Mouse (Mus musculus) embryonic facial prominence, embryonic 11.5 days (tissue): ENCODE results near the gene Rest. TPM values are rescaled to one million over a fixed set of nuclear protein-coding genes. Genes with fewer than 3 reads are reported as not detected.

ENCODE experiments used
- ATAC-seq: fragments of 200-750 bp; cut with Nextera tagmentation; replicated peaks from 2 replicates; pipeline ENCODE4 v1.8.0; 2017; ENCODE audit warnings: low read depth; ENCODE audit not compliant: insufficient number of reproducible peaks, low FRiP score, low TSS enrichment
- DNase-seq: peaks from one replicate; pipeline ENCODE4 v3.0.0-alpha.2; 2015; ENCODE audit warnings: low spot score
- H3K27ac ChIP-seq: fragments of 300-500 bp; sonication (generic); replicated peaks from 2 replicates; pipeline ENCODE4 v1.5.1; 2014; ENCODE audit warnings: mild to moderate bottlenecking, low read depth, low read length, control low read depth
- H3K27me3 ChIP-seq: fragments of 300-500 bp; sonication (generic); 2 replicates; pipeline ENCODE4 v1.6.1; 2014; ENCODE audit warnings: mild to moderate bottlenecking, low read length, moderate library complexity, mixed read lengths; ENCODE audit not compliant: control insufficient read depth, insufficient read depth
- H3K36me3 ChIP-seq: fragments of 300-500 bp; sonication (generic); replicated peaks from 2 replicates; pipeline ENCODE4 v1.6.1; 2014; ENCODE audit warnings: low read depth, mild to moderate bottlenecking, low read length, moderate library complexity, mixed read lengths; ENCODE audit not compliant: control insufficient read depth, insufficient read depth
- H3K4me1 ChIP-seq: fragments of 300-500 bp; sonication (generic); 2 replicates; pipeline ENCODE4 v1.6.1; 2014; ENCODE audit warnings: low read length, mixed read lengths; ENCODE audit not compliant: control insufficient read depth, insufficient read depth
- H3K4me2 ChIP-seq: fragments of 300-500 bp; sonication (generic); 2 replicates; pipeline ENCODE4 v1.6.1; 2014; ENCODE audit warnings: low read depth, mild to moderate bottlenecking, control low read depth, low read length, moderate library complexity
- H3K4me3 ChIP-seq: fragments of 300-500 bp; sonication (generic); 2 replicates; pipeline ENCODE4 v1.5.1; 2014; ENCODE audit warnings: low read depth, low read length, control low read depth
- H3K9ac ChIP-seq: fragments of 300-500 bp; sonication (generic); replicated peaks from 2 replicates; pipeline ENCODE4 v1.6.1; 2014; ENCODE audit warnings: mild to moderate bottlenecking, control low read depth, low read length
- H3K9me3 ChIP-seq: fragments of 300-500 bp; sonication (generic); replicated peaks from 2 replicates; pipeline ENCODE4 v1.6.1; 2016; ENCODE audit warnings: mild to moderate bottlenecking, low read length, inconsistent platforms, mixed read lengths; ENCODE audit not compliant: control insufficient read depth
- WGBS: fragments of 180-500 bp; shearing (Covaris S2); extraction: QIAGEN DNeasy Blood & Tissue Kit; methylation state at CpG from one replicate; pipeline ENCODE4 v1.1.7; 2014; 5-methylcytosine and 5-hydroxymethylcytosine counted together
- polyA plus RNA-seq: library from polyadenylated mRNA; unstranded; fragments of >200 nt; fragmentation: Nextera tagmentation; extraction: Ambion mirVana; gene quantifications from 2 replicates; pipeline ENCODE4 v1.2.1, GENCODE M21; 2014

Rest gene
- polyA plus RNA-seq, 1 experiment from 2014 or later, result 52.2 TPM

DNA sequence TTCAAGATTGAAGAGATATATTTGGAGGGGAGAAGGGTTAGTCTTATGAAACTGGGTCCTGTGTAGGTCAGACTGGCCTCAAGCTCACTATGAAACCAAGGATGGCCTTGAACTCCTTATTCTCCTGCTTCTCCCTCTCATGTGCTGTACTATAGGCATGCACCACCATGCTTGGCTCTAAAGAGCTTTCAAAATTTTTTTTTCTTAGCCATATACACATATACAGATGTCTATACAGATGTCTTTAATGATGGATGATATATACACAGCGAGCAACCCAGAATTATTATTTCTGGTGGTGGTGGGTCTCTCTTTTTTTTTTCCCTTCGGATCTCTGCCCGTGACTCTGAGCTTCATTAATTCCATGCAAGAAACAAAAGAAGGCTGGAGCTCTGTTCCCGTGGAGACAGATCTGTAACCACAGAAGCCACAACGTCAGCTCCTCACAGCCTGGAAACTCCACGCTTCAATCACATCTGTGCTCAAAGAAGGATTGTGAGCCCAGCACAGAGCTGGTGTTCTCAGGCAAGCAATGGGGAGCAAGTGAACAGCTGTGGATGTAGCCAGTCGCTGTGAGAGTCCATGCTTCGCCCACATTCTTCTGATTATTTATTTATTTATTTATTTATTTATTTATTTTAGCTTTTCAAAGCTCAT, 20.8 kb upstream of the Rest start:
- 52% methylated on average over 8 of the region's 8 CpGs for WGBS
- no peak overlapping the region for H3K4me2 ChIP-seq
- no peaks in the 10 kb centered on the region for H3K36me3 ChIP-seq
- DNase-seq, result peak; percentile 25
- no peak overlapping the region for H3K9ac ChIP-seq
- H3K9me3 ChIP-seq, result no peaks in the 10 kb centered on the region
- H3K27me3 ChIP-seq, result no peaks in the 10 kb centered on the region; the same call in 1 of the 2 replicates
- no peaks in the 10 kb centered on the region for H3K4me1 ChIP-seq
- H3K27ac ChIP-seq, result no peak overlapping the region
- no peak overlapping the region for H3K4me3 ChIP-seq
- ATAC-seq, result no peak; the same call in 1 of the 2 replicates

DNA sequence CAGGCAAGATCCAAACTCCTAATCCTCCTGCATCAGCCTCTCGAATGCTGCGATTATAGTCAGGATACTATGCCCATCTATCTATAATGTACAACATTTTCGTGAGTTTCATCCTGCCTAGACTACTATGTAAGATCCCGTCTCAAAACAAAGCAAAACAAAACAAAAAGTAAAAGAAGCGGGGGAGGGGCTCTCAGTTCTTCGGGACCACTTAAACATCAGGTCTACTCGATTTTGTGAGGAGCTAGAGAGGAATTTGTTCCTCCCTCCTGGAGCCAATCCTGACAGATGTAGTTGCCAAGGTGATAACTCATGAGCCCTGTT, 19.9 kb upstream of the Rest start:
- no peaks in the 10 kb centered on the region; the same call in 1 of the 2 replicates for H3K27me3 ChIP-seq
- ATAC-seq (no peak), DNase-seq (no peak)
- H3K4me2 ChIP-seq, result peak overlapping the region; percentile 27; the same call in 1 of the 2 replicates
- 0 out of 2 replicates have a peak overlapping the region, but pooled peaks have one; percentile 20 for H3K27ac ChIP-seq
- H3K9me3 ChIP-seq, result no peaks in the 10 kb centered on the region
- H3K9ac ChIP-seq, result peak overlapping the region; percentile 11; the same call in 1 of the 2 replicates
- H3K4me3 ChIP-seq, result no peak overlapping the region
- H3K4me1 ChIP-seq, result no peaks in the 10 kb centered on the region
- no peaks in the 10 kb centered on the region for H3K36me3 ChIP-seq
- whole genome bisulfite sequencing, result 36% methylated on average over 7 of the region's 7 CpGs

GRCm38 (mm10) chr5:77245787-77246671, 19.3 kb upstream of the Rest start:
- no peaks in the 10 kb centered on the region for H3K9me3 ChIP-seq
- ATAC-seq (peak; percentile 72), DNase-seq (peak; percentile 74)
- H3K4me3 ChIP-seq, result no peak overlapping the region
- 28% methylated on average over 26 of the region's 26 CpGs for WGBS
- peak overlapping the region; percentile 27; the same call in 1 of the 2 replicates for H3K4me2 ChIP-seq
- no peaks in the 10 kb centered on the region for H3K4me1 ChIP-seq
- peak overlapping the region; percentile 52; the same call in 1 of the 2 replicates for H3K27ac ChIP-seq
- no peaks in the 10 kb centered on the region; the same call in 1 of the 2 replicates for H3K27me3 ChIP-seq
- H3K36me3 ChIP-seq, result no peaks in the 10 kb centered on the region
- peak overlapping the region; percentile 11; the same call in 1 of the 2 replicates for H3K9ac ChIP-seq

DNA sequence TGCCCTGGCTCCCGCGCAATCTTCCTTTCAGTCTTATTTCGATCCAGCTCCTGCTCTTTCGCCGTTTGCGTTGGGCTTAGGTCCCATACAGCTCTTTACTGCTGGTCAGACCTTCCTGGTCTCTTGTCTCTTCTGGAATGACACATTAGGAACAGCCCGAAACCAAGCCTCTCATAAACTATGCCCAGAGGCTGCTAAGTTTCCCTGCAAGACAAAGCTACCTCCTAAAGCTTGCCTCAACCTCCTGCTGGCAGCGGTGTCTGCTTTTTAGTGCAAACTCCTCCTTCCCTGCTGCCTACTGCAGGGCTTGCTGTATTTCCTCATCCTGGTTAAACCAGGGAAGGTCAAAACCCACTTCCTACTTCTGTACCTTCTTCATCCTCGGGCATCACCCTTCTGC, 15.2 kb upstream of the Rest start:
- no peak overlapping the region for H3K27ac ChIP-seq
- H3K9ac ChIP-seq, result no peak overlapping the region
- no peak overlapping the region for H3K4me3 ChIP-seq
- no peak for ATAC-seq
- no peaks in the 10 kb centered on the region for H3K4me1 ChIP-seq
- DNase-seq, result no peak
- H3K9me3 ChIP-seq, result no peaks in the 10 kb centered on the region
- no peaks in the 10 kb centered on the region for H3K36me3 ChIP-seq
- no peak overlapping the region for H3K4me2 ChIP-seq
- WGBS, result 73% methylated on average over 9 of the region's 9 CpGs
- no peaks in the 10 kb centered on the region for H3K27me3 ChIP-seq

GRCm38 (mm10) chr5:77251656-77252055, 13.6 kb upstream of the Rest start:
- no peaks in the 10 kb centered on the region for H3K4me1 ChIP-seq
- ATAC-seq, result no peak
- no peaks in the 10 kb centered on the region for H3K36me3 ChIP-seq
- 55% methylated on average over 5 of the region's 5 CpGs for WGBS
- H3K4me3 ChIP-seq, result no peak overlapping the region
- no peak overlapping the region for H3K4me2 ChIP-seq
- no peak overlapping the region for H3K27ac ChIP-seq
- no peaks in the 10 kb centered on the region for H3K9me3 ChIP-seq
- H3K27me3 ChIP-seq, result no peaks in the 10 kb centered on the region
- no peak for DNase-seq
- no peak overlapping the region for H3K9ac ChIP-seq

GRCm38 (mm10) chr5:77252115-77252827, 13.0 kb upstream of the Rest start:
- H3K36me3 ChIP-seq, result no peaks in the 10 kb centered on the region
- WGBS, result 67% methylated on average over 8 of the region's 8 CpGs
- ATAC-seq (no peak), DNase-seq (no peak)
- no peak overlapping the region for H3K27ac ChIP-seq
- no peaks in the 10 kb centered on the region for H3K27me3 ChIP-seq
- H3K4me3 ChIP-seq, result no peak overlapping the region
- no peak overlapping the region for H3K4me2 ChIP-seq
- no peaks in the 10 kb centered on the region for H3K9me3 ChIP-seq
- H3K9ac ChIP-seq, result no peak overlapping the region
- H3K4me1 ChIP-seq, result no peaks in the 10 kb centered on the region

DNA sequence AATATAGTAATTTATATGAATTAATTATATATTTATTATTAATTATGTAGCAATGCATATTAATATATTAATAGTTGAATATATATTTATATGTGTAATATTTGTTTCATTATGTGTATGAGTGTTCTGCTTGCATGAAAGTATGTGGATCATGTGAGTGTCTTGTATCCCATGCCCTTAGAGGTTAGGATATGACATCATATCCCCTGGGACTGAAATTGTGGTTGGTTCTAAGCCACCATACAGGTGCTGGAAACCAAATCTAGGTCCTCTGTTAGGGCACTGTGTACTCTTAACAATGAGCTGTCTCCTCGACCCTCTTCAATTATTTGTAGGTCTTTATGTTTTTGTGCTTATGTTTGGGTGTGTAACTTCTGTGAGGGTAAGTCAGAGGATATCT, 12.1 kb upstream of the Rest start:
- no peak overlapping the region for H3K4me3 ChIP-seq
- ATAC-seq (no peak), DNase-seq (no peak)
- H3K4me2 ChIP-seq, result no peak overlapping the region
- 75% methylated on average over 1 of the region's 1 CpGs for WGBS
- no peaks in the 10 kb centered on the region for H3K27me3 ChIP-seq
- H3K4me1 ChIP-seq, result no peaks in the 10 kb centered on the region
- no peaks in the 10 kb centered on the region for H3K36me3 ChIP-seq
- no peak overlapping the region for H3K27ac ChIP-seq
- no peaks in the 10 kb centered on the region for H3K9me3 ChIP-seq
- H3K9ac ChIP-seq, result no peak overlapping the region
